Mouse (Mus musculus): ENCODE data around the gene Hist1h2ap.
"Not testable (repeated sequence)": the region's sequence is repeated elsewhere in the genome, so short reads cannot be mapped to it uniquely, and the experiment has no call there.

- not testable (repeated sequence) for TF ChIP-seq UBTF (IDR thresholded peaks at IDR 0.05; ENCODE audit: borderline replicate concordance, insufficient read depth, low read depth, low read length); NRF1 (IDR thresholded peaks at IDR 0.05; ENCODE audit: insufficient read depth, low read depth, low read length, poor library complexity, severe bottlenecking); CTCF (IDR thresholded peaks at IDR 0.05 in 2 of 3, conservative IDR thresholded peaks at IDR 0.05 in 1 of 3; ENCODE audit: control insufficient read depth in 1 of 3, insufficient read depth in 1 of 3, low read depth in 2 of 3, low read length in 3 of 3, poor library complexity in 1 of 3, severe bottlenecking in 1 of 3); ELF1 (IDR thresholded peaks at IDR 0.05; ENCODE audit: low read depth, low read length); MXI1 (IDR thresholded peaks at IDR 0.05; ENCODE audit: low read depth, low read length); HCFC1 (IDR thresholded peaks at IDR 0.05; ENCODE audit: low read depth, low read length); MAX (IDR thresholded peaks at IDR 0.05; ENCODE audit: low read length); MYC (IDR thresholded peaks at IDR 0.05; ENCODE audit: low read depth, low read length); USF1 (IDR thresholded peaks at IDR 0.05; ENCODE audit: low read depth, low read length); JUND (IDR thresholded peaks at IDR 0.05; ENCODE audit: low read depth, low read length); ETS1 (IDR thresholded peaks at IDR 0.05; ENCODE audit: low read depth, low read length); EP300 (IDR thresholded peaks at IDR 0.05; ENCODE audit: low read depth in 1 of 2, low read length in 2 of 2)
- TF ChIP-seq POLR2A (IDR thresholded peaks at IDR 0.05; ENCODE audit: control insufficient read depth in 1 of 2, insufficient read depth in 1 of 2, low read depth in 1 of 2, low read length in 2 of 2, poor library complexity in 1 of 2) (peak; percentile 46 to 59; a peak in 2 of 4 replicates), ZMIZ1 (IDR thresholded peaks at IDR 0.05; ENCODE audit: low read depth, low read length) (peak; percentile 69; the same call in 1 of the 2 replicates)
These were observed 21.2 kb downstream of the Hist1h2ap start for GRCm38 (mm10) chr13:21812092-21812491.
